Comparison of ENCODE assay signal across 30 mouse cellular contexts in the genomic region with DNA sequence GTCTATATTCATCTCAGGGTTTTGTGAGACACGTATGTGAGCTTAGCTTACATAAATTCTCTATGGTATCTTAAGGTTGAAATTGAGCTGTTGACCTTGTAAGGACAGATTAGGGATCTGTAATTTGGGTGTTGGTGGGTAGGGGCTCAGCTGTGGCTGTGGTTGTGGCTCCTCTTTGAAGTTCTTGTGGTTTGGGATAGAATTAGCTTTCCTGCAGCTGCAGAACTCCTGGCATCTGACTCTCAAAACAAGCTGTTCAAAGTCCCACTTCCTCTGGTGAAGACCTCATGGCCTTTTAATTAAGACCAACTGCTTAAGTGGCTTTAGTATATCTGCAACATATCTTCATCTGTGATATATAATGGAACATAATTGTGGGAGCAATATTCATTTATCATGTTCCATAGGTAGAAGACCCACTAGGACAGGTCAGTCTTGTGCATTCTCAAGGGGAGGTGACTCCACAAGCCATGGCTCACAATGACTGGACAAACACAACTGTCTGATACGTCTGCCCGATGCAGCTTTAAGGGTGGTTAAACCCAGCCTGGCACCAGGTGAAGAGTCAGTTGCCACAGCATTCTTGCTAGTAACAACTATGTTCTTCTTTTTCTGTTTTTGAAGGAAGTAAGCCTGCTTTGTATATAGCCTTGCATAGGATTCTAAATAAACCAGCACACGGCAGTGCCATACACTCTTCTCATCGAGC. TPM values are rescaled to one million over a fixed set of nuclear protein-coding genes. Genes with fewer than 3 reads are reported as not detected.
DNase-seq lines count a peak whose midpoint lies in the region; ATAC-seq and TF ChIP-seq lines count a peak whose summit lies in the region.
"Had no signal": no experiment of that assay in that cellular context is flagged by ENCODE, and none has a peak within 500 bp of the region (broad histone marks: within the 10 kb centered on the region; RNA-seq: fewer than 3 reads in every experiment).

No protein-coding gene starts in this region.

- H3K27me3 ChIP-seq in liver, postnatal 0 days (ENCODE audit: insufficient read depth, low read length) = no peaks in the 10 kb centered on the region
- H3K27me3 ChIP-seq in liver, embryonic 11.5 days (replicated peaks; ENCODE audit: control insufficient read depth, insufficient read depth, low read length) = no peaks in the 10 kb centered on the region
- no peaks in the 10 kb centered on the region for H3K27me3 ChIP-seq in splenic B cell, adult 2 months (ENCODE audit: control insufficient read depth, insufficient read depth, low read length, poor library complexity, severe bottlenecking)
- H3K27me3 ChIP-seq: embryonic facial prominence, embryonic 12.5 days; forebrain, embryonic 12.5 days; megakaryocyte, embryonic 14.5 days; midbrain, embryonic 15.5 days; neural tube, embryonic 13.5 days had no signal

- peaks cover 8% of the 10 kb centered on the region for H3K4me1 ChIP-seq in liver, postnatal 0 days (ENCODE audit: insufficient read depth)
- no peaks in the 10 kb centered on the region for H3K4me1 ChIP-seq in liver, embryonic 11.5 days (replicated peaks; ENCODE audit: control insufficient read depth, insufficient read depth, low read length)
- H3K4me1 ChIP-seq: embryonic facial prominence, embryonic 12.5 days; forebrain, embryonic 12.5 days; heart, embryonic 10.5 days; hindbrain, embryonic 10.5 days had no signal

- peaks cover 16% of the 10 kb centered on the region for H3K36me3 ChIP-seq in liver, postnatal 0 days (replicated peaks; ENCODE audit: insufficient read depth, low read length)
- no peaks in the 10 kb centered on the region for H3K36me3 ChIP-seq in liver, embryonic 11.5 days (ENCODE audit: control insufficient read depth, insufficient read depth, low read length)
- 0 out of 2 replicates have a peak, but pooled peaks cover 2% of the 10 kb centered on the region for H3K36me3 ChIP-seq in splenic B cell, adult 2 months (ENCODE audit: control insufficient read depth, insufficient read depth, low read length, poor library complexity, severe bottlenecking)
- H3K36me3 ChIP-seq: embryonic facial prominence, embryonic 12.5 days; forebrain, embryonic 12.5 days; heart, embryonic 10.5 days; hindbrain, embryonic 10.5 days; midbrain, embryonic 15.5 days; neural tube, embryonic 13.5 days had no signal

- H3K9me3 ChIP-seq in liver, postnatal 0 days (ENCODE audit: low read length) = no peaks in the 10 kb centered on the region
- no peaks in the 10 kb centered on the region for H3K9me3 ChIP-seq in liver, embryonic 11.5 days (ENCODE audit: control insufficient read depth, low read length)
- H3K9me3 ChIP-seq: embryonic facial prominence, embryonic 12.5 days; forebrain, embryonic 12.5 days; heart, embryonic 10.5 days; hindbrain, embryonic 10.5 days; megakaryocyte, embryonic 14.5 days; midbrain, embryonic 15.5 days; neural tube, embryonic 13.5 days had no signal

- H3K27ac ChIP-seq in liver, postnatal 0 days (ENCODE audit: low read depth) = peak overlapping the region; percentile 64
- no peak overlapping the region for H3K27ac ChIP-seq in liver, embryonic 11.5 days (ENCODE audit: low read depth, low read length)
- H3K27ac ChIP-seq: embryonic facial prominence, embryonic 12.5 days; forebrain, embryonic 12.5 days; heart, embryonic 10.5 days; hindbrain, embryonic 10.5 days; hindbrain, postnatal 0 days; midbrain, embryonic 15.5 days; neural tube, embryonic 13.5 days had no signal

- TF ChIP-seq CTCF in liver, postnatal 0 days (IDR thresholded peaks at IDR 0.05; ENCODE audit: low read depth) = no peak

- TF ChIP-seq EP300 in liver, postnatal 0 days (IDR thresholded peaks at IDR 0.05; ENCODE audit: low read depth) = no peak; the same call in 1 of the 2 replicates

- no peak overlapping the region for H3K4me3 ChIP-seq in liver, postnatal 0 days (ENCODE audit: low read depth, low read length)
- no peak overlapping the region for H3K4me3 ChIP-seq in liver, embryonic 11.5 days (ENCODE audit: low read depth, low read length)
- H3K4me3 ChIP-seq: embryonic facial prominence, embryonic 12.5 days; erythroblast, embryonic 14.5 days; forebrain, embryonic 12.5 days; heart, embryonic 10.5 days; hindbrain, embryonic 10.5 days; megakaryocyte, embryonic 14.5 days; midbrain, embryonic 15.5 days; neural tube, embryonic 13.5 days had no signal

- no peak overlapping the region for H3K4me2 ChIP-seq in liver, postnatal 0 days (ENCODE audit: low read depth, low read length)
- H3K4me2 ChIP-seq in liver, embryonic 11.5 days = no peak overlapping the region
- H3K4me2 ChIP-seq: embryonic facial prominence, embryonic 12.5 days; forebrain, embryonic 12.5 days; midbrain, embryonic 15.5 days; neural tube, embryonic 13.5 days had no signal

- no peak for DNase-seq in liver, postnatal 0 days
- no peak for DNase-seq in liver, embryonic 11.5 days (ENCODE audit: low spot score)
- peak; percentile 24 for DNase-seq in splenic B cell, adult 2 months (ENCODE audit: low read depth, low spot score)
- DNase-seq in thymus, postnatal 4 days = peak; percentile 45
- no peak for DNase-seq in adrenal gland, postnatal 14 days
- no peak for DNase-seq in lung, postnatal 4 days
- DNase-seq: cerebellum, adult 11-12 months; cerebellum, postnatal 10 days; kidney, adult 11 months; kidney, postnatal 4 days; lung, adult 18-20 months; lung, postnatal 10 days; retina, postnatal 1 day; right cerebral cortex, postnatal 25 days had no signal

- 62% methylated on average over 5 of the region's 5 CpGs for WGBS in liver, postnatal 0 days (ENCODE audit: insufficient replicate concordance)
- WGBS in liver, embryonic 11.5 days = 87% methylated on average over 5 of the region's 5 CpGs

- peak; percentile 21 for ATAC-seq in liver, postnatal 0 days
- ATAC-seq in liver, embryonic 11.5 days (replicated peaks; ENCODE audit: low FRiP score) = no peak
- ATAC-seq in granulocyte monocyte progenitor cell, adult 5-6 weeks (replicated peaks; ENCODE audit: poor library complexity, severe bottlenecking) = peak; percentile 12; the same call in 1 of the 2 replicates
- ATAC-seq: CD4-positive, CD25-positive, alpha-beta regulatory T cell, adult 4 months; hindbrain, postnatal 0 days; midbrain, embryonic 15.5 days had no signal

- no peak overlapping the region for H3K9ac ChIP-seq in liver, postnatal 0 days (replicated peaks)
- H3K9ac ChIP-seq in liver, embryonic 11.5 days (ENCODE audit: low read depth, low read length) = no peak overlapping the region
- H3K9ac ChIP-seq: embryonic facial prominence, embryonic 12.5 days; forebrain, embryonic 12.5 days; midbrain, embryonic 15.5 days; neural tube, embryonic 13.5 days had no signal

RNA-seq across cellular contexts. Expression of gene Stambpl1, which starts 27.4 kb away (rescaled TPM):
- 9.2 and 10.3 TPM in 2 replicates for polyA plus RNA-seq in liver, postnatal 0 days (2015; fragmentation: Nextera tagmentation; extraction: Ambion mirVana)
- 4.9 and 5.7 TPM in 2 replicates for polyA plus RNA-seq in liver, embryonic 11.5 days (2014; fragmentation: Nextera tagmentation; extraction: Ambion mirVana)
- total RNA-seq in granulocyte monocyte progenitor cell, adult 5-6 weeks (2014; fragmentation: Nextera tagmentation) = 12.4 and 34.2 TPM in 2 replicates
- total RNA-seq in granulocyte monocyte progenitor cell, adult 5-6 weeks (2017) = 12.7 and 23.8 TPM in 2 replicates
- 5.6 and 8.0 TPM in 2 replicates for total RNA-seq in adrenal gland, postnatal 14 days (2021)
- polyA plus RNA-seq: erythroblast, embryonic 14.5 days had no signal

RNA-seq across cellular contexts. Expression of gene Acta2, which starts 36.0 kb away (rescaled TPM):
- polyA plus RNA-seq in liver, postnatal 0 days (2015; fragmentation: Nextera tagmentation; extraction: Ambion mirVana) = 7.3 and 7.7 TPM in 2 replicates
- polyA plus RNA-seq in liver, embryonic 11.5 days (2014; fragmentation: Nextera tagmentation; extraction: Ambion mirVana) = 44.3 and 68.2 TPM in 2 replicates
- total RNA-seq in granulocyte monocyte progenitor cell, adult 5-6 weeks (2014; fragmentation: Nextera tagmentation) = 2.1 TPM in 1 of 2 replicates, not detected in the other
- total RNA-seq in granulocyte monocyte progenitor cell, adult 5-6 weeks (2017) = 0.17 and 0.21 TPM in 2 replicates
- total RNA-seq in adrenal gland, postnatal 14 days (2021) = 36.5 and 95.6 TPM in 2 replicates
- polyA plus RNA-seq: erythroblast, embryonic 14.5 days had no signal

RNA-seq across cellular contexts. Expression of gene Ankrd22, which starts 53.6 kb away (rescaled TPM):
- 0.67 and 0.80 TPM in 2 replicates for polyA plus RNA-seq in liver, postnatal 0 days (2015; fragmentation: Nextera tagmentation; extraction: Ambion mirVana)
- not detected in 2 replicates for polyA plus RNA-seq in liver, embryonic 11.5 days (2014; fragmentation: Nextera tagmentation; extraction: Ambion mirVana)
- total RNA-seq in granulocyte monocyte progenitor cell, adult 5-6 weeks (2014; fragmentation: Nextera tagmentation) = 0.26 TPM in 1 of 2 replicates, not detected in the other
- 0.98 and 2.0 TPM in 2 replicates for total RNA-seq in granulocyte monocyte progenitor cell, adult 5-6 weeks (2017)
- total RNA-seq in adrenal gland, postnatal 14 days (2021) = 0.11 TPM in 1 of 2 replicates, not detected in the other
- total RNA-seq: gastrocnemius, adult 18-20 months; gastrocnemius, postnatal 4 days; hindbrain, postnatal 0 days; layer of hippocampus, postnatal 14 days had no signal
- polyA plus RNA-seq: CD4-positive, CD25-positive, alpha-beta regulatory T cell, adult 4 months; erythroblast, embryonic 14.5 days; forebrain, embryonic 12.5 days; heart, embryonic 10.5 days; hindbrain, embryonic 10.5 days; hindbrain, postnatal 0 days; limb, embryonic 11.5 days; liver, adult 2 months; neural tube, embryonic 13.5 days had no signal

Comparison
In these comparisons a context has a peak if more than half of its experiments do, and no peak if none do; other contexts are left out.
1. DNase-seq: peak in splenic B cell, adult 2 months (single experiment) and thymus, postnatal 4 days (single experiment); none in liver, postnatal 0 days (single experiment), liver, embryonic 11.5 days (single experiment), adrenal gland, postnatal 14 days (single experiment) and lung, postnatal 4 days (0 of 2).
2. RNA of gene Acta2, which starts 36.0 kb away (total RNA-seq): 36.5 to 95.6 TPM in adrenal gland, postnatal 14 days; 0.17 to 2.1 TPM in granulocyte monocyte progenitor cell, adult 5-6 weeks; every median in the first group is over 10 times any median in the second.